Mouse (Mus musculus) ES-Bruce4 (cell line): Measurements from ENCODE around the gene Cadm2. TPM values are rescaled to one million over a fixed set of nuclear protein-coding genes. Genes with fewer than 3 reads are reported as not detected.

ENCODE experiments used
- H3K27ac ChIP-seq: 2 replicates; pipeline ENCODE4 v1.5.1; 2012; ENCODE audit warnings: low read length, inconsistent platforms; ENCODE audit not compliant: insufficient read depth
- H3K27me3 ChIP-seq: 2 replicates; pipeline ENCODE4 v1.6.1; 2012; ENCODE audit warnings: mild to moderate bottlenecking, low read length, inconsistent platforms; ENCODE audit not compliant: control insufficient read depth, poor library complexity, insufficient read depth, severe bottlenecking
- H3K36me3 ChIP-seq: 2 replicates; pipeline ENCODE4 v1.6.1; 2012; ENCODE audit warnings: inconsistent platforms, mild to moderate bottlenecking, low read length, moderate library complexity; ENCODE audit not compliant: control insufficient read depth, poor library complexity, insufficient read depth, severe bottlenecking
- H3K4me1 ChIP-seq: one replicate; pipeline ENCODE4 v1.8.1; 2011; ENCODE audit warnings: low read length; ENCODE audit not compliant: control insufficient read depth, insufficient read depth
- H3K4me3 ChIP-seq: 2 replicates; pipeline ENCODE4 v1.5.1; 2011; ENCODE audit warnings: low read depth, mild to moderate bottlenecking, low read length
- H3K9ac ChIP-seq: 2 replicates; pipeline ENCODE4 v1.6.1; 2012; ENCODE audit warnings: low read depth, mild to moderate bottlenecking, inconsistent platforms; ENCODE audit not compliant: poor library complexity, severe bottlenecking
- H3K9me3 ChIP-seq: replicated peaks from 2 replicates; pipeline ENCODE4 v1.6.1; 2012; ENCODE audit warnings: mild to moderate bottlenecking, low read length, inconsistent platforms; ENCODE audit not compliant: control insufficient read depth, poor library complexity, insufficient read depth, severe bottlenecking
- CTCF ChIP-seq: IDR thresholded peaks from one replicate; pipeline ENCODE4 v1.8.1; 2011; ENCODE audit warnings: low read depth, low read length
- EP300 ChIP-seq: IDR thresholded peaks from 2 replicates; pipeline ENCODE4 v1.6.1; 2011; ENCODE audit warnings: low read depth, low read length; ENCODE audit not compliant: insufficient read depth
- POLR2A ChIP-seq: IDR thresholded peaks from one replicate; pipeline ENCODE4 v1.8.1; 2011; ENCODE audit warnings: low read length; ENCODE audit not compliant: insufficient read depth
- polyA plus RNA-seq: library from polyadenylated mRNA; stranded (reverse); fragments of >200 nt; gene quantifications from 2 replicates; pipeline ENCODE4 v1.2.4, GENCODE M21; 2011; ENCODE audit warnings: low read depth; ENCODE audit not compliant: missing spikeins, insufficient read depth, insufficient read length

Cadm2 gene
- polyA plus RNA-seq, 1 experiment: 1.6 TPM

GRCm38 (mm10) chr16:66968336-66968735 lies 652.4 kb downstream of the Cadm2 start:
- no peaks in the 10 kb centered on the region for H3K9me3 ChIP-seq
- H3K4me1 ChIP-seq: no peaks in the 10 kb centered on the region
- H3K27me3 ChIP-seq: no peaks in the 10 kb centered on the region
- H3K9ac ChIP-seq: no peak overlapping the region
- no peaks in the 10 kb centered on the region for H3K36me3 ChIP-seq
- no peak overlapping the region for H3K27ac ChIP-seq
- TF ChIP-seq CTCF (no peak), EP300 (no peak), POLR2A (no peak)
- no peak overlapping the region for H3K4me3 ChIP-seq

- no peaks in the 10 kb centered on the region for H3K9me3 ChIP-seq
- TF ChIP-seq CTCF (no peak), EP300 (no peak), POLR2A (no peak)
- no peak overlapping the region for H3K9ac ChIP-seq
- no peaks in the 10 kb centered on the region for H3K4me1 ChIP-seq
- no peaks in the 10 kb centered on the region for H3K27me3 ChIP-seq
- H3K36me3 ChIP-seq: no peaks in the 10 kb centered on the region
- no peak overlapping the region for H3K27ac ChIP-seq
- H3K4me3 ChIP-seq: no peak overlapping the region
Observed at GRCm38 (mm10) chr16:66967686-66968085, 653.0 kb downstream of the Cadm2 start.

- Histone ChIP-seq H3K27me3 (no peaks in the 10 kb centered on the region), H3K27ac (no peak overlapping the region), H3K4me1 (no peaks in the 10 kb centered on the region), H3K9ac (no peak overlapping the region), H3K36me3 (no peaks in the 10 kb centered on the region), H3K4me3 (no peak overlapping the region), H3K9me3 (no peaks in the 10 kb centered on the region)
- TF ChIP-seq POLR2A (no peak), EP300 (no peak), CTCF (no peak)
Observed at GRCm38 (mm10) chr16:66959146-66959545, 661.6 kb downstream of the Cadm2 start.

- Histone ChIP-seq H3K4me1 (no peaks in the 10 kb centered on the region), H3K9ac (no peak overlapping the region), H3K4me3 (no peak overlapping the region), H3K27ac (no peak overlapping the region), H3K27me3 (no peaks in the 10 kb centered on the region), H3K36me3 (no peaks in the 10 kb centered on the region), H3K9me3 (no peaks in the 10 kb centered on the region)
- TF ChIP-seq CTCF (no peak), EP300 (no peak), POLR2A (no peak)
Observed at GRCm38 (mm10) chr16:66955876-66956275, 664.8 kb downstream of the Cadm2 start.

- no peaks in the 10 kb centered on the region for H3K4me1 ChIP-seq
- H3K9me3 ChIP-seq: no peaks in the 10 kb centered on the region
- no peak for TF ChIP-seq EP300
- TF ChIP-seq POLR2A: no peak
- no peak for TF ChIP-seq CTCF
- no peaks in the 10 kb centered on the region for H3K27me3 ChIP-seq
- no peaks in the 10 kb centered on the region for H3K36me3 ChIP-seq
- no peak overlapping the region for H3K27ac ChIP-seq
- no peak overlapping the region for H3K9ac ChIP-seq
- no peak overlapping the region for H3K4me3 ChIP-seq
Observed at GRCm38 (mm10) chr16:66936332-66936731, 684.4 kb downstream of the Cadm2 start.

GRCm38 (mm10) chr16:66925517-66925916 lies 695.2 kb downstream of the Cadm2 start:
- Histone ChIP-seq H3K36me3 (no peaks in the 10 kb centered on the region), H3K9ac (no peak overlapping the region), H3K4me1 (no peaks in the 10 kb centered on the region), H3K9me3 (no peaks in the 10 kb centered on the region), H3K4me3 (no peak overlapping the region), H3K27me3 (no peaks in the 10 kb centered on the region), H3K27ac (no peak overlapping the region)
- TF ChIP-seq CTCF: no peak
- TF ChIP-seq POLR2A: no peak
- no peak for TF ChIP-seq EP300
